Mouse (Mus musculus): Measurements from ENCODE around the gene Dnajc28.
"Not testable (repeated sequence)": the region's sequence is repeated elsewhere in the genome, so short reads cannot be mapped to it uniquely, and the experiment has no call there.

Dnajc28 gene

GRCm38 (mm10) chr16:91618511-91619501 lies at the start of gene Dnajc28:
Gene Dnajc28 (minus strand): TSS chr16:91619026.
- peak; percentile 70 to 75 for DNase-seq (ENCODE audit: low spot score in 2 of 2)

DNA sequence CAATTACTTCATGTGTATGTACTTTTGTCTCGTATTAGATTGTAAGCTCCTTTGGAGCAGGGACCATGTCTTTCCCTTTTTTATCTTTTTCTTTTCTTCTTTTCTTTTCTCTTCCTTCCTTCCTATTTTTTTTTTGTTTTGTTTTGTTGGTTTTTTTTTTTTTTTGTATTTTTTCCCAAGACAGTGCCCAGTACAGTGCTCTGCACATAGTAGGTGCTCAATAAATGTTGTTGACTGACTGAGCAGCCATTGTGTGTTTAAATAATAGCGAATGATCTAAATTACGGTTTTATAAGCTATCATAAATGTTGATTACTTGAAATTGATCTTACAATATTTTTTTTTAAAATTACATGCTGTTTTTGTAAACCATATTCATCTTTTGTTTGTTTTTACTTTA lies 45.0 kb upstream of the Dnajc28 start:
- DNase-seq (ENCODE audit: low spot score in 2 of 2): no peak

- peak in 1 of 2 experiments; percentile 21 for DNase-seq (ENCODE audit: low spot score in 2 of 2)
Measured at GRCm38 (mm10) chr16:91662336-91662735, 43.5 kb upstream of the Dnajc28 start.

- DNase-seq (ENCODE audit: low spot score in 2 of 2): no peak
Measured at GRCm38 (mm10) chr16:91661397-91661796, 42.6 kb upstream of the Dnajc28 start.

DNA sequence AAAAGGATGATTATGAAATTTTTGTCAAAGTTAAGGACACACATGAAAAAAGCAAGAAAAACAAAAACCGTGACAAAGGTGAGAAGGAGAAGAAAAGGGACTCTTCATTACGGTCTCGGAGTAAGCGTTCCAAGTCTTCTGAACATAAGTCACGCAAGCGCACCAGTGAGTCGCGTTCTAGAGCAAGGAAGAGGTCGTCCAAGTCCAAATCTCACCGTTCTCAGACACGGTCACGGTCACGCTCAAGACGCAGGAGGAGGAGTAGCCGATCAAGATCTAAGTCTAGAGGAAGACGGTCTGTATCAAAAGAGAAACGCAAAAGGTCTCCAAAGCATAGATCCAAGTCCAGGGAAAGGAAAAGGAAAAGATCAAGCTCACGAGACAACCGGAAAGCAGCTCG lies 41.0 kb upstream of the Dnajc28 start:
- DNase-seq (ENCODE audit: low spot score in 2 of 2): no peak

- no peak for DNase-seq (ENCODE audit: low spot score in 2 of 2)
Measured at GRCm38 (mm10) chr16:91658471-91658870, 39.6 kb upstream of the Dnajc28 start.

- no peak for DNase-seq (ENCODE audit: low spot score in 2 of 2)
Measured at GRCm38 (mm10) chr16:91657285-91657684, 38.5 kb upstream of the Dnajc28 start.

DNA sequence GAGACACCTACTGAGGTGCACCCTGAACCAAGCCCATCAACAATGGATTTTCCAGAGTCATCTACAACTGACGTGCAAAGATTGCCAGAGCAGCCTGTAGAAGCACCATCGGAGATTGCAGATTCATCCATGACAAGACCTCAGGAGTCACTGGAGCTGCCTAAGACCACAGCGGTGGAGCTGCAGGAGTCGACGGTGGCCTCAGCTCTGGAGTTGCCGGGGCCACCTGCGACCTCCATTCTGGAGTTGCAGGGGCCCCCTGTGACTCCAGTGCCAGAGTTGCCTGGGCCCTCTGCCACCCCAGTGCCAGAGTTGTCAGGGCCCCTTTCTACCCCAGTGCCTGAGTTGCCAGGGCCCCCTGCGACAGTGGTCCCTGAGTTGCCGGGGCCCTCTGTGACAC lies 36.5 kb upstream of the Dnajc28 start:
- no peak for DNase-seq (ENCODE audit: low spot score in 2 of 2)

DNA sequence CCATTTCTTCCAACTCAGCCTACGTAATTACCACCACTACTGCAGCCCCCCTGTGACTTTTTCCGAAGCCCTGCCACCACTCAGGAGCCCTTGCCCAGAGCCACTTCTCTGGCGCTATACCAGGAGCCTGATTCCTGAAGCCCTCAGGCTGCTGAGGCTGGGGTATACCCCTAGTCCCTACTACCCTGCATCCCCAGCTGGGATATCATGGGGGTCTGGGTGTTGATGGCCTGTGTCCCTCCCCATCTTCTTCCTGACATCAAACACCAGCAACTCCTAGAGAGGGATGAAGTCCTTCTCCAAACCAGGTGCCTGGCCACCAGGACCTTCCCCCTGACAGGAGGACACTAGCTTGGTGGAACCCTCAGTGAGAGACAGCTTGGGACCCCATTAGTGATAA lies 33.4 kb upstream of the Dnajc28 start:
- no peak for DNase-seq (ENCODE audit: low spot score in 2 of 2)

- DNase-seq (ENCODE audit: low spot score in 2 of 2): no peak
Measured at GRCm38 (mm10) chr16:91649781-91650180, 31.0 kb upstream of the Dnajc28 start.

DNA sequence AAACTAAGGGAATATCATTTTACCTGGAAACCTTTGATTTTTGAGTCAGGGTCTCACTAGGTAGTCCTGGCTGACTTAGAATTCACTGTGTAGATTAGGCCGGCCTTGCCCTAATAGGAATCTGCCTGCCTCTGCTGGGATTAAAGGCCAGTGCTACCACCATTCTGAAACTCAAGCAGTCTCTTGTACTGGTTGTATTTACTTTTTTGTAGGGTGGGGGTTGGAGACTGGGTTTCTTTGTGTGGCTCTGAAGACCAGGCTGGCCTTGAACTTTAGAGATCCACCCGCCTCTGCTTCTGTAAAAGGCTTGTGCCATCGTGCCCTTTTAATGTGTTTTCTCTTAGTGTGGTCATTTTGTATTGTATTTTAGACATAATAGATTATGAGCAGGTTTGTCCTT lies 30.4 kb upstream of the Dnajc28 start:
- no peak for DNase-seq (ENCODE audit: low spot score in 2 of 2)

GRCm38 (mm10) chr16:91648220-91648550 lies 29.4 kb upstream of the Dnajc28 start:
- peak; percentile 43 to 54 for DNase-seq (ENCODE audit: low spot score in 2 of 2)

DNA sequence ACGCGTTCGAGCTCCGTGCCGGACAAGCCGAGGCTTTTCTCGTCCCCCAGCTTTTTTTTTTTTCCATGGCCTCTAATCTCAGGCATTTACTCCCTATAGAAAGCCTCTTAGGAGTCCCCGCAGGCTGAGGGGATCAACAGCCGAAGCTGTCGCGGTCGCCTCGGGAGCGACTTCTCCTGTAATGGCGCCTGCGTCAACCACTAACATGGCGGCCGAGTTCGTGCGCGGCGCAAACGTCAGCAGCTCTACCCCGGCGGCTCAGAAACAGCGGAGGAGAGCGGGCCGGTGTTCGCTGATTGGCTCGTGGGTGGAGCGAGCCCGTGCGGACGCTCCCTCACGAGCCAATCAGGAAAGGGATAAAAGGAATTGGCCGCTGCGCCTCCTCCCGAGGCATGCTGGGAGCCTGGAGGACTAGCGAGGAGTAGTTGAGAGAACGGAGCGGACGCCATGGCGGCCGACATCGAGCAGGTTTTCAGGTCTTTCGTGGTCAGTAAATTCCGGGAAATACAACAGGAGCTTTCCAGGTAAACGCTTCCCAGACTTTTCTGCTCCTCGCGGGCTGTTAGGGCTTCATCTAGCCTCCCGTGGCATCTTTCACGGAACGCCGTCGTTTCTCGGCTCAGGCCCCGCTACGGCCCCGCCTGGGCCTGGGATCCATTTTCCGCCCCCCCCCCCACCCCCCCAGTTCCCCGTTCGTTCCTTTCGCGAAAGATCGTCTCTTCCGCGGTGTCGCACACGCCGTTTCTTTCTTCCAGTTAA lies 28.8 kb upstream of the Dnajc28 start, which contains the start of gene Son:
Gene Son, plus strand, starts transcription at position 46 of the 759 bp plus-strand sequence.
- peak; percentile 96 to 97 for DNase-seq (ENCODE audit: low spot score in 2 of 2)

- DNase-seq (ENCODE audit: low spot score in 2 of 2): peak; percentile 88 to 89
Measured at GRCm38 (mm10) chr16:91646681-91647419, 28.0 kb upstream of the Dnajc28 start, which contains the start of gene Gart. Gene Gart (minus strand): TSS chr16:91646952.

- DNase-seq (ENCODE audit: low spot score in 2 of 2): no peak
Measured at GRCm38 (mm10) chr16:91645995-91646602, 27.3 kb upstream of the Dnajc28 start.

DNA sequence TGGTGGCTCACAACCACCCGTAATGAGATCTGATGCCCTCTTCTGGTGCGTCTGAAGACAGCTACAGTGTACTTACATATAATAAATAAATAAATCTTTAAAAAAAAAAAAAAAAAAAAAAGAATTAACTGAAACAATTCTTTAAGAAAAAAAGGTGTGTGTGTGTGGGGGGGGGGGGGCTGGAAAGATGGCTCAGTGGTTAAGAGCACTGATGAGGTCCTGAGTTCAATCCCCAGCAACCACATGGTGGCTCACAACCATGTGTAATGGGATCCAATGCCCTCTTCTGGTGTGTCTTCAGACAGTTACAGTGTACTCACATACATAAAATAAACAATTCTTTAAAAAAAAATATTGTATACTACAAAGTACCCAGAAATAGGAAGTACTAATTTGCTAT lies 26.6 kb upstream of the Dnajc28 start:
- not testable (repeated sequence) for DNase-seq (ENCODE audit: low spot score in 2 of 2)

DNA sequence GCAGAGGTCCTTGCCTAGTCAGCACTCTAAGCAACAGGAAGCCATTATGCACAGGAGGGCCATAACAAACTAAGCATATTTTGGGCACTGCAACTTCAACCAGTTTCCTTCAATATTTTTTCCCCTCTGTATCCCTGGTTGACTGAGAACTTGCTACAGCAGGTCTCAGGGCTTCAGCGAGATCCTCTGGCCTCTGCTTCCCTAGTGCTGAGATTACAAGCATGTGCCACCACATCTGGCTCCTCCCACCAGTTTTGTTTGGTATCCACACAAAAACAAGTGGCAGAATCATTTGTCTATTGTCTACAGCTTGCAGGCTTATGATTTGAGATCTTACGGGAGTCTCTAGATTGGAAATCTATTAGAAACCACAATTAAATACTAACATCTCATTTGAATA lies 26.1 kb upstream of the Dnajc28 start:
- no peak for DNase-seq (ENCODE audit: low spot score in 2 of 2)

DNA sequence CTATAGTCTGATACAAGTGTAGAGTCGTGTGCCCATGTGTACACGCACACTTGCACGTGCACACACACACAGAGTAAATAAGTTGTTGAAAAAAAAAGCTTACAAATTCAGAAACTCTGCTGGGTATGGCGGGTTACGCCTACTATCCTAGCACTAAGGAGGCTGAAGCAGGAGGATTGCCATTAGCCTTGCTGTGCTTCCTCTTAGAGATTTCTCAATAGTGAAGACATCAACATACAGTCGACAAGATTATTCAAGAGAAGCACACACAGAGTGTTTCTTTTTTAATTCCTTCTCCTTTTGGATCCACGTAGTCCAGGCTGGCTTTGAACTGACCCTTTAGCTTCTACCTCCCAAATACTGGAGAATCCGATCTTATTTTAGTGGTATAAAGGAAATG lies 21.3 kb upstream of the Dnajc28 start:
- no peak for DNase-seq (ENCODE audit: low spot score in 2 of 2)

- peak in 1 of 2 experiments; percentile 66 for DNase-seq (ENCODE audit: low spot score in 2 of 2)
Measured at GRCm38 (mm10) chr16:91639636-91640035, 20.8 kb upstream of the Dnajc28 start.

GRCm38 (mm10) chr16:91639161-91639560 lies 20.3 kb upstream of the Dnajc28 start:
- no peak for DNase-seq (ENCODE audit: low spot score in 2 of 2)

DNA sequence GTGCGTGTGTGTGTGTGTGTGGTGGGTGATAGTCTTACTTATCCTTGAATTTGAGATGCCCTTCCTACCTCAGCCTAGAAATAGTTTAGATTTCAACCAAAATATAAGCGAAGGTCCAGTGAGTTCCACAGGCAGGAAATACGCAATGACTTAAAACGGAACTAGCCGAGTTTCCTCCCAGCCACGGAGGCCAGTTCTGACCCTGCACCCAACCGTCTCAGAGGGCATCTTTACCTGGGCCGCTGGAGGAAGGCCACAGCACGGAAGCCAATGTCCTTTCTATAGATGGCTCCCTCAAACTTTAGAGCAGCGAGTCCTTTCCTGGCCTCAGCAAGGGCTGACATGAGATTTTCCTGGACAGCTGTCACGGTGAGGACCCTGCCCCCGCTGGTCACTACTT lies 14.8 kb upstream of the Dnajc28 start:
- DNase-seq (ENCODE audit: low spot score in 2 of 2): no peak

All from right cerebral cortex, postnatal 36 days (tissue).